Mouse (Mus musculus) liver, adult 2 months (tissue): ENCODE measurements at regions not wholly inside any gene's neighbourhood (a gene's known extent, or its start where the extent isn't known, plus 50 kb on each side); places are given as distances from the start of the nearest gene placed in this dataset.

Experiments
- CTCF ChIP-seq: fragments of 200-500 bp; IDR thresholded peaks from 2 replicates; pipeline ENCODE4 v1.5.1; 2011; ENCODE audit warnings: low read depth, low read length, control low read depth
- POLR2A ChIP-seq: fragments of 200-500 bp; IDR thresholded peaks from 2 replicates; pipeline ENCODE4 v1.6.1; 2011; ENCODE audit warnings: low read length, control low read depth; ENCODE audit not compliant: insufficient read depth; ENCODE audit errors: extremely low read depth

DNA sequence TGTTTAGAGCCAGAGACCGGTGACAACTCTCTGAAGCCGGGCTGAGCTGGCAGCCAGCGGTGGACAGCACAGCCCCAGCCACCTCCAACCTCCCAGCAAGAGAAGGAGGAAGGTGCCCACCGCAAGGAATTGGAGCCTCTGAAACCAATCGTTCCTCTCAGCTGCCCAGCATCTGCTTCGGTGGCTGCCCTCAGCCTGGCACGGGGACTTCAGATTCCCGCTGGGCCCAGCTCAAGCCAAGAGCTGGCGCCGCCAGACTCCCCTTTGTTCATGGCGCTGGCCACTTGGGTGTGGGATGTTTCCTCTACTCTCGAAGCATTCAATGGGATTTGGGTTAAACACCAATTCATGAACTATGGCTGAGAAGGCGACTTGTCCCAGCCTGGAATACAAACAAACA lies 135.3 kb upstream of the 1700016C15Rik start:
- TF ChIP-seq POLR2A (no peak), CTCF (no peak)
